Mouse (Mus musculus) lung, postnatal 14 days (tissue): Measurements from ENCODE around the gene Camk1d.
"Not testable (repeated sequence)": the region's sequence is repeated elsewhere in the genome, so short reads cannot be mapped to it uniquely, and the experiment has no call there.

Source experiments
- DNase-seq: peaks from one replicate; pipeline ENCODE4 v3.0.0; 2021

The Camk1d gene

GRCm38 (mm10) chr2:5304451-5304850, 409.9 kb downstream of the Camk1d start:
- DNase-seq = no peak

- no peak for DNase-seq
These were observed 413.0 kb downstream of the Camk1d start for GRCm38 (mm10) chr2:5301286-5301685.

- DNase-seq = peak; percentile 35
These were observed 416.2 kb downstream of the Camk1d start for GRCm38 (mm10) chr2:5298071-5298470.

GRCm38 (mm10) chr2:5296749-5297545, 417.4 kb downstream of the Camk1d start:
- DNase-seq = no peak

GRCm38 (mm10) chr2:5295098-5295497, 419.2 kb downstream of the Camk1d start:
- no peak for DNase-seq

GRCm38 (mm10) chr2:5294451-5294850, 419.9 kb downstream of the Camk1d start:
- no peak for DNase-seq

GRCm38 (mm10) chr2:5288593-5288992, 425.7 kb downstream of the Camk1d start:
- no peak for DNase-seq

- DNase-seq = no peak
These were observed 427.3 kb downstream of the Camk1d start for GRCm38 (mm10) chr2:5287044-5287380.

GRCm38 (mm10) chr2:5286189-5287043, 427.9 kb downstream of the Camk1d start:
- no peak for DNase-seq

- DNase-seq = no peak
These were observed 430.0 kb downstream of the Camk1d start for GRCm38 (mm10) chr2:5284351-5284750.

GRCm38 (mm10) chr2:5282623-5283022, 431.7 kb downstream of the Camk1d start:
- DNase-seq = no peak

GRCm38 (mm10) chr2:5267980-5268379, 446.3 kb downstream of the Camk1d start:
- no peak for DNase-seq

- DNase-seq = no peak
These were observed 452.0 kb downstream of the Camk1d start for GRCm38 (mm10) chr2:5262279-5262678.

- no peak for DNase-seq
These were observed 456.1 kb downstream of the Camk1d start for GRCm38 (mm10) chr2:5258250-5258649.

- peak; percentile 74 for DNase-seq
These were observed 464.3 kb downstream of the Camk1d start for GRCm38 (mm10) chr2:5249969-5250368.

- not testable (repeated sequence) for DNase-seq
These were observed 465.1 kb downstream of the Camk1d start for GRCm38 (mm10) chr2:5249199-5249598.
